Mouse (Mus musculus) hindbrain, embryonic 13.5 days (tissue): ENCODE results near the gene Syngr1. TPM values are rescaled to one million over a fixed set of nuclear protein-coding genes. Genes with fewer than 3 reads are reported as not detected.
A peak's percentile ranks its signal among the peaks of the same experiment; 100 is the strongest.

Experiments
- ATAC-seq: fragments of 200-750 bp; cut with Nextera tagmentation; 2 replicates; pipeline ENCODE4 v1.8.0; 2017; ENCODE audit warnings: moderate TSS enrichment; ENCODE audit not compliant: low FRiP score
- H3K27ac ChIP-seq: fragments of 300-500 bp; sonication (generic); 2 replicates; pipeline ENCODE4 v1.5.1; 2015; ENCODE audit warnings: inconsistent platforms, mild to moderate bottlenecking, moderate library complexity
- H3K27me3 ChIP-seq: fragments of 300-500 bp; sonication (generic); 2 replicates; pipeline ENCODE4 v1.6.1; 2015; ENCODE audit warnings: mild to moderate bottlenecking, inconsistent platforms
- H3K36me3 ChIP-seq: fragments of 300-500 bp; sonication (generic); 2 replicates; pipeline ENCODE4 v1.6.1; 2015; ENCODE audit warnings: mild to moderate bottlenecking, inconsistent platforms
- H3K4me1 ChIP-seq: fragments of 300-500 bp; sonication (generic); replicated peaks from 2 replicates; pipeline ENCODE4 v1.6.1; 2015; ENCODE audit warnings: inconsistent platforms
- H3K4me2 ChIP-seq: fragments of 300-500 bp; sonication (generic); 2 replicates; pipeline ENCODE4 v1.6.1; 2015; ENCODE audit warnings: inconsistent platforms, mild to moderate bottlenecking, moderate library complexity
- H3K4me3 ChIP-seq: fragments of 300-500 bp; sonication (generic); 2 replicates; pipeline ENCODE4 v1.5.1; 2015; ENCODE audit warnings: mild to moderate bottlenecking, inconsistent platforms
- H3K9ac ChIP-seq: fragments of 300-500 bp; sonication (generic); 2 replicates; pipeline ENCODE4 v1.6.1; 2015; ENCODE audit warnings: mild to moderate bottlenecking, inconsistent platforms
- H3K9me3 ChIP-seq: fragments of 300-500 bp; sonication (generic); 2 replicates; pipeline ENCODE4 v1.6.1; 2016; ENCODE audit warnings: inconsistent platforms
- WGBS: fragments of 180-500 bp; shearing (Covaris S2); methylation state at CpG from one replicate; pipeline ENCODE4 v1.1.7; 2015; 5-methylcytosine and 5-hydroxymethylcytosine counted together
- polyA plus RNA-seq: library from polyadenylated mRNA; unstranded; fragments of >200 nt; fragmentation: Nextera tagmentation; extraction: Ambion mirVana; gene quantifications from 2 replicates; pipeline ENCODE4 v1.2.1, GENCODE M21; 2015

The Syngr1 gene
- polyA plus RNA-seq, 1 experiment from 2014 or later: 28.3 TPM

DNA sequence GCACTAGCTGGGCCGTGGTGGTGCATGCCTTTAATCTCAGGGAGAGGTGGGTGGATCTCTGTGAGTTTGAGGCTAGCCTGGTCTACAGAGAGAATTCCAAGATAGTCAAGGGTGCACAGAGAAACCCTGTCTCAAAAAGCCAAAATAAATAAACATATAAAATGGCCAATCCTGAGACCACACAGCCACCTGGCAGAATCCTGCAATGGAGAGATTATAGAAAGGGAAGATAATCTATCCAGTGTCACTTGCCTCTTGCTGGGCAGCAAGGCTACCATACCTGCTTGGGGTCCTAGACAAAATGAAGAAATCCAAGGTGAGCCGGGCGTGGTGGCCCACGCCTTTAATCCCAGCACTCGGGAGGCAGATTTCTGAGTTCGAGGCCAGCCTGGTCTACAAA, 38.8 kb downstream of the Syngr1 start:
- Histone ChIP-seq H3K9me3 (no peaks in the 10 kb centered on the region), H3K4me3 (no peak overlapping the region), H3K36me3 (no peaks in the 10 kb centered on the region), H3K4me2 (no peak overlapping the region), H3K27me3 (0 out of 2 replicates have a peak, but pooled peaks cover 6% of the 10 kb centered on the region), H3K9ac (no peak overlapping the region), H3K4me1 (peaks cover 17% of the 10 kb centered on the region), H3K27ac (no peak overlapping the region)
- WGBS: 94% methylated on average over 6 of the region's 6 CpGs
- no peak for ATAC-seq

DNA sequence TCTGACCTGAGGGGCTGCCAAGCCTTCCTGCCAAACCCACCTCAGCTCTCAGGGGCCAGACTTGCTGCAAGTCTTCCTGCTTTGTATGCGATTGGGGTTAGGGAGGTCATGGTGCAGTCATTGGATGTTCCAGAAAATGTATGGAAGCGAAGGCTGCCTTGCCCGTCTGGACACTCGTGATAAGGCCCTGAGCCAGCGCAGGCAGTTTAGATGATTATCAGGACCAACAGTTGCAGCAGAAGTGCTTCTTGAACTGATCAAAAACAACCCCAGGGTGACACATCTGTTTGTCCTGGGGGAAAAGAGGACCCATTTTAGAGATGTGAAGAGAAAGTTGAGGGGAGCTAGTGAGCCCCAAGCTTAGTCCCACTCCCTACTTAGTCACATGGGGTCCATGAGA, 39.6 kb downstream of the Syngr1 start:
- WGBS: 91% methylated on average over 5 of the region's 5 CpGs
- no peak overlapping the region for H3K4me3 ChIP-seq
- H3K27ac ChIP-seq: no peak overlapping the region
- no peaks in the 10 kb centered on the region for H3K9me3 ChIP-seq
- no peaks in the 10 kb centered on the region for H3K36me3 ChIP-seq
- peaks cover 20% of the 10 kb centered on the region for H3K4me1 ChIP-seq
- no peak for ATAC-seq
- H3K9ac ChIP-seq: no peak overlapping the region
- 0 out of 2 replicates have a peak, but pooled peaks cover 6% of the 10 kb centered on the region for H3K27me3 ChIP-seq
- no peak overlapping the region for H3K4me2 ChIP-seq

DNA sequence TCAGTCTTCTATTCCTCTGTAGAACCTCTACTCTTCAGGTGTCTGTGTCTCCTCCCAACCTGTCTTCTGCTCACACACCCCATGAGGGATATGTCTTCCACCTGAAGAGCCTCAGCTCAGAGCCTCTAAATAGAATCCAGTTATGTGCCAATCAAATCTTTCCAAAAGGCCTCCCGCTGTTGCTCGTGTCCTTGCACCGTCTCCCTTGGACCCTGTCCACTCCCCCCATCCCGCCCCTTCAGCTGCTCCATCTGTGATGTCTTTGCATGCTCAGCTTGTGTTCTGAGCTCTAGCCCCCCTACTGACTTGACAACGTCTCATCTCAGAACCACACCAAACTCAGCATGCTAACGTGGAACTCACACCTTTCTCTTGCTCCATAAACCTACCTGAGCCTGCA, 40.3 kb downstream of the Syngr1 start:
- WGBS: 70% methylated on average over 6 of the region's 6 CpGs
- Histone ChIP-seq H3K4me2 (no peak overlapping the region), H3K9me3 (no peaks in the 10 kb centered on the region), H3K4me3 (no peak overlapping the region), H3K27ac (no peak overlapping the region), H3K27me3 (0 out of 2 replicates have a peak, but pooled peaks cover 6% of the 10 kb centered on the region), H3K9ac (no peak overlapping the region), H3K36me3 (peaks cover under 1% of the 10 kb centered on the region; the same call in 1 of the 2 replicates), H3K4me1 (peaks cover 20% of the 10 kb centered on the region)
- ATAC-seq: no peak

DNA sequence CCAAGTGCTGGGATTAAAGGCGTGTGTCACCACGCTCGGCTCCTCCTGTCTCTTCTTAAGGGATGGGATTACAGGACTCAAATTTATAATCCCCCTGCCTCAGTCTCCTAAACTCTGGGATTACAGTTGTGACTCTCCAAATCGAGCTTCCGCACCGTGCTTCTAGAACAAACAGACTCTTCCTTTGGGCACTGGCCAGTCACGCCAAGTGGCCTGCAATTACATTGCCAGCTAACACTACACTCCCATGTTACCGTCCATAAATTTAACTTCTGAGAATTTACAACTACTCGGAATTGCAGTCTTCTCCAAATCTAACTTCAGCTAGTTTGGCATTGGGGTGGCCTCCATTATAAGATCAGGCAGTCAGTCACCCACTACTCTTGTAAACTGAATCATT, 41.3 kb downstream of the Syngr1 start:
- 84% methylated on average over 9 of the region's 9 CpGs for WGBS
- 0 out of 2 replicates have a peak, but pooled peaks cover 6% of the 10 kb centered on the region for H3K27me3 ChIP-seq
- H3K27ac ChIP-seq: peak overlapping the region; percentile 99; the same call in 1 of the 2 replicates
- no peak for ATAC-seq
- H3K36me3 ChIP-seq: peaks cover 4% of the 10 kb centered on the region; the same call in 1 of the 2 replicates
- H3K9ac ChIP-seq: no peak overlapping the region
- no peaks in the 10 kb centered on the region for H3K9me3 ChIP-seq
- peak overlapping the region; percentile 81 for H3K4me2 ChIP-seq
- peaks cover 23% of the 10 kb centered on the region for H3K4me1 ChIP-seq
- H3K4me3 ChIP-seq: peak overlapping the region; percentile 67

DNA sequence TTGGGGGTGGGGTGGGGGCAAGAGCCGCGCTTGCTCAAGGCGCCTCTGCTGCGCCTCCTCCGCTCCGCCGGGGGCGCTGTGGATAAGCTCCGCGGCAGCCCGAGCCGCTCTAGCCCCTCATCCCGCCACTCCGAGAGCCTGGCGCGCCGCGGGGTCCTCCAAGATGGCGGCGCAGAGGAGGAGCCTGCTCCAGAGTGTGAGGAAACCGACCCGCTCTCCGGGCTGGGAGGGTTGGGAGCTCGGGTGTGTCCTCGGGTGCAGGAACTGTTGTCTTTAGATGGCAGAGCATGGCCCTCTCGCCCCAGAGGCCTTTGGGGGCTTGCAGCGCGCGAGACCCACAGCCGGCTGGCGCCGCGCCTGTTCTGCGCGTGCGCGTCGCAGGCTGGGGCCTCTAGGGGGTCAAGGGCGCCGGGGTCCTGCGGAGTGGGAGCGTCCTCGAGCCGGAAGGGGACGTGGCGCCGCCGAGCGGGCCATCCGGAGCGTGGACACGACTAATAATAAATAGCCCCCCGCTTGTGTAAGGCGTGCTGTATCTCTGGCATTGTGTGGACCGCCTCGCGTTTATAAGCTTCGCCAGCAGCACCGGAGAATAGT, 42.0 kb downstream of the Syngr1 start, which contains the start of gene Tab1:
Tab1 (plus strand) TSS at position 135 of the 594 bp plus-strand sequence.
- H3K27ac ChIP-seq: peak within 1 kb of the TSS; percentile 99
- H3K9me3 ChIP-seq: no peaks in the 10 kb centered on the region
- peaks cover 4% of the 10 kb centered on the region; the same call in 1 of the 2 replicates for H3K36me3 ChIP-seq
- peak within 1 kb of the TSS; percentile 81 for H3K4me2 ChIP-seq
- peaks cover 29% of the 10 kb centered on the region for H3K4me1 ChIP-seq
- peak; percentile 94 for ATAC-seq
- 0 out of 2 replicates have a peak, but pooled peaks cover 6% of the 10 kb centered on the region for H3K27me3 ChIP-seq
- WGBS: under 1% methylated on average over 54 of the region's 59 CpGs
- H3K4me3 ChIP-seq: peak within 1 kb of the TSS; percentile 67
- peak within 1 kb of the TSS; percentile 85 for H3K9ac ChIP-seq

DNA sequence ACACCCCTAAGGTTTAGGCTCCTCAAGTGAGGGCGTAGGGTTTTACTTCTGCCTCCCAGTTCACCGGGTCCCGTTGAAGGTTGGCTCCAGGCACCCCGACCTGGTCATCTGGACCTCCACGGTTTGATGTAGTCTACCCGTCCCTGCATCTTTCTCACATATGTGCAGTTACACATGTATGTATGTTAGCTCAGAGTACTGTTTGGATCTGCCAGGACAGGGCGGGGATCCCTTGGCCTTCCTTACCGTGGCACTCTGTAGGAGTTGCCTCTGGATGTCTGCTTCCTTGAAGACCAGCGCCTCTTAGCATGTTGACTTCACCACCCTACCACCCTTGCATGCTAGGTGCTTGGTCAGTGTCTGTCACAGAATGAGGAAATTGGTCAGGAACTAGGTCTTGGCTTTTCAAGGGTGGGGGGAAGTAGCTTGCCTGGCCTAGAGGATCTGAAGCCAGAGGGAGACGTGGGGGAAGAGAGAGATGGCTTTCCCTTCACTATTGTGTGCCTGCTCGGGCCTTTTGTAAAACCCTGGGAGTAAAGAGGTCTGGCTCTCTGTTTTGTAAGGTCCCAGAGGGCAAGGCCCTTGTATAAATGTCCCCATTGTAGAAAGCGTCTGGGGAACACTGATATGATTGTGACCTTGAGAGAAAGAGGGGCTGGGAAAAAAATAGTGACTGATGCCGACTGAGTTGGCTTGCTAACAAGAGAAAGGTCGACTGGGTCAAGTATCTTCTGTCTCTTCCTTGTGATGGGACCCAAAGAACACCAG, 42.7 kb downstream of the Syngr1 start:
- 12% methylated on average over 14 of the region's 14 CpGs for WGBS
- 0 out of 2 replicates have a peak, but pooled peaks cover 6% of the 10 kb centered on the region for H3K27me3 ChIP-seq
- peak; percentile 38; the same call in 1 of the 2 replicates for ATAC-seq

DNA sequence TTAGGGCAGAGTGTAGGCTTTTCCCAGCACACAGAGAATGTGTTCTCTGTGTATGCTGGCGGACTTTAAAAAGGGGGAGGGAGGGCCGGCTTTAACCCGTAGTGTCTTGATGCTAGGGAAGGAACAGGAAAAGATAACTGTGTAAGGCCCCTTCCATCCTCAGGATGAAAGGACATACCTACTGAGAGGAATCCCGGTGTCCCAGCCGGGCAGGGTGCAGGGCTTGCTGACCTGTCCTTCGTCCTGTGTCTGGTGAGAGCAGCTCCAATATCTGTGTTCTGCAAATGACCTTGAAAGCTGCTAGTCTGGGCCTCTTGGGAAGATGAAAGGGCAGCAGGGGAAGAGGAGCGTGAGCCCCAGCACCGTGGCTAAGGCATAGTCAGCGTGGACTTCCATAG, 43.3 kb downstream of the Syngr1 start:
- Histone ChIP-seq H3K27me3 (0 out of 2 replicates have a peak, but pooled peaks cover 6% of the 10 kb centered on the region), H3K4me1 (peaks cover 38% of the 10 kb centered on the region), H3K4me2 (peak overlapping the region; percentile 81), H3K9ac (peak overlapping the region; percentile 85), H3K36me3 (peaks cover 4% of the 10 kb centered on the region; the same call in 1 of the 2 replicates), H3K27ac (peak overlapping the region; percentile 99), H3K9me3 (no peaks in the 10 kb centered on the region), H3K4me3 (peak overlapping the region; percentile 67)
- no peak for ATAC-seq
- WGBS: 49% methylated on average over 9 of the region's 9 CpGs

More for the DNA sequence above, 42.7 kb downstream of the Syngr1 start:
- peaks cover 4% of the 10 kb centered on the region; the same call in 1 of the 2 replicates for H3K36me3 ChIP-seq
- peaks cover 36% of the 10 kb centered on the region for H3K4me1 ChIP-seq
- peak overlapping the region; percentile 81 for H3K4me2 ChIP-seq
- peak overlapping the region; percentile 99 for H3K27ac ChIP-seq
- H3K9me3 ChIP-seq: no peaks in the 10 kb centered on the region
- H3K4me3 ChIP-seq: peak overlapping the region; percentile 67
- peak overlapping the region; percentile 85 for H3K9ac ChIP-seq

DNA sequence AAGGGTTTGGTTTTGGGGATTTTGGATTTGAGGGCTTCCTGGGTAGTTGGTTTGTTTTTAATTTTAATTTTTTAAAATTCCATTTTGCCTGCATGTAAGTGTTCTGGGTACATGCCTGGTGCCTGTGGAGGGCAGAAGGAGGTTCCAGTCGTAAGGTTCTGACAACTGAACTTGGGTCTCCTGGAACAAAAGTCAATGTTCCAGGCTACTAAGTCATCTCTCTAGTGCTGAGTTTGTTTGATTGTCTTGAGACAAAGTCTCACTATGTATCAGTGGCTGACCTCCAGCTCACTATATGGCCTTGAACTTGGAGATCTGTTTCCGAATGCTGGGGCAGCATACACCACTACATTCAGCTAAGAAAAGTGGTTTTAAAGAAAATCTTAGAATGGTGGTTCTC, 44.4 kb downstream of the Syngr1 start:
- Histone ChIP-seq H3K4me1 (peaks cover 38% of the 10 kb centered on the region), H3K9ac (no peak overlapping the region), H3K36me3 (peaks cover 8% of the 10 kb centered on the region), H3K27me3 (0 out of 2 replicates have a peak, but pooled peaks cover 5% of the 10 kb centered on the region), H3K9me3 (no peaks in the 10 kb centered on the region), H3K4me3 (no peak overlapping the region), H3K4me2 (no peak overlapping the region), H3K27ac (no peak overlapping the region)
- 88% methylated on average over 2 of the region's 2 CpGs for WGBS
- no peak for ATAC-seq

DNA sequence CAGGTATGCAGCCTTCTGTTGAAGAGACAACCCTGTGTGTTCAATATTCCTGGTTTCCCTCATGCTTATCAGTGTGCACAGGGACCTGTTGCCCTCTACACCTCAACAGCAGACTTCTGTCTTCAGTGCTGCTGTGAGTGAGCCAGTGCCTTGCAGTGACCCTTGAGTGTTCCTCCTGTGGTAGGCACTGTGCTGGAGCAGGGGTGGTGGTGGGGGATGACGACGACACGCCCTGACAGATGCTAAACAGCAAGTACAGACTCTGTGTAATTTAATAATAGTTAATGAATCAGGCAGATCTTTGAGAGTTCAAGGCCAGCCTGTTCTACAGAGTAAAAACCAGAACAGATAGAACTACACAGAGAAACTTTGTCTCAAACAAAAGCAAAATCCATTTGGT, 45.5 kb downstream of the Syngr1 start:
- 97% methylated on average over 3 of the region's 3 CpGs for WGBS
- H3K27ac ChIP-seq: no peak overlapping the region
- no peak overlapping the region for H3K4me3 ChIP-seq
- no peaks in the 10 kb centered on the region for H3K27me3 ChIP-seq
- H3K36me3 ChIP-seq: peaks cover 19% of the 10 kb centered on the region
- no peak overlapping the region for H3K4me2 ChIP-seq
- ATAC-seq: no peak
- no peak overlapping the region for H3K9ac ChIP-seq
- no peaks in the 10 kb centered on the region for H3K9me3 ChIP-seq
- peaks cover 38% of the 10 kb centered on the region for H3K4me1 ChIP-seq

DNA sequence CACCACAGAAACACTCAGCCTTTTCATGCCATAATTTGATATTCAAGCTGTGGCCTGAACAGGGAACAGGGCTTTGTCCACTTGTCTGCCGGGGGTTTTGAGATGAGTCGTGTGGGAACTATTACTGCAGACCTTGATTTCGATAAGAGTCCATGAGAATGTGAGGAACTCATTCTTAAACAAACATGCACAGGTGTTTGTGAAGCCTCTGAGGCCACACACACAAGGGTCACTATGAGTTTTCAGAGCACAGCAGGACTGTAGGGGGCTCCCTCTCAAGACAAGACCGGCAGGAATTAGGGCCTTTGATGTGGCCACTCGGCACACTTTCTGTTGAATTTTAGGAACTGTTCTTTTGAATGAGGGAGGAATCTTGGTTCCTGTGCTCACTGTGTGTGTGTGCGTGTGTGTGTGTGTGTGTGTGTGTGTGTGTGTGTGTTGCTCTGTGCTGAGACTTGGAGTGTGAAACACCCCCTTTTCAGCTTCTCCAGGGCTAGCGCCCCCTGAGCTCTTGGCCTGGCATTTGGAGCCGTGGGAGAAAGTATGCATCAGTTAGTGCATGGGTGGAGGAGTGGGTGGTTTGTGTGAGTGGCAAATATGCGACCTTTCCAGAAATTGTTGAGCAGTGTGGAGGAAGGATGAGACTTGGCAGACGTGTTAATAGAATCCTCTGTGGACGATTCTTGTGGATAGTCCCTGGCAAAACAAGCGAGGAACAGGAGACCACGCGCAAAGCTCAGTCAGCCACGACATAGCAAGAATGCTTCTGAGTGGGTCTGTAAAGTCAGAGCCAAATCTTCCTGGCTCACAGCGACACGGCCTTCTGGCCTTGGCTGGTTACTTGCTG, 47.0 kb downstream of the Syngr1 start:
- 0 out of 2 replicates have a peak overlapping the region, but pooled peaks have one; percentile 24 for H3K9ac ChIP-seq
- 68% methylated on average over 17 of the region's 17 CpGs for WGBS
- 0 out of 2 replicates have a peak overlapping the region, but pooled peaks have one; percentile 3 for H3K27ac ChIP-seq
- ATAC-seq: no peak
- H3K4me3 ChIP-seq: no peak overlapping the region
- H3K27me3 ChIP-seq: no peaks in the 10 kb centered on the region
- H3K36me3 ChIP-seq: peaks cover 27% of the 10 kb centered on the region
- no peaks in the 10 kb centered on the region for H3K9me3 ChIP-seq
- peaks cover 35% of the 10 kb centered on the region for H3K4me1 ChIP-seq
- no peak overlapping the region for H3K4me2 ChIP-seq

DNA sequence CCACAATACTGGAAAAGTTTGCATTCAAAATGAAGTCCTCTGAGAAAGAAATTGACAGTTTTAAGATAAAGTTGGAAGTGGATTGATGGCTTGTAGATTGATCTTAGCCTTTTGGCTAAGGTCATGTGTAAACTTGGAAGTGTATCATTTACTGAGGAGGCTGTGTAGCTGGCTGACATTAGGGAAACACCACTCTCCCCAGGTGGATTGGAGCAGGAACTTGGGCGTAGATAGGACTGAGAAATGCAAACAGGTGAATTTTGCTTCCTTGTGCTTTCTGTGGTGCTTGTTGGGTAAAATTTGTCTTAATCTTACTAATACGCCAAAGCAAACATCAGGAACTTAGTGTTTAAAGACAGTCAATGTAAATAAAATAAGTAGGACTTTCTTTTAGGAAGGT, 49.2 kb downstream of the Syngr1 start:
- WGBS: 97% methylated on average over 2 of the region's 2 CpGs
- H3K4me2 ChIP-seq: no peak overlapping the region
- H3K9me3 ChIP-seq: no peaks in the 10 kb centered on the region
- no peak overlapping the region for H3K27ac ChIP-seq
- ATAC-seq: no peak
- no peak overlapping the region for H3K4me3 ChIP-seq
- H3K27me3 ChIP-seq: no peaks in the 10 kb centered on the region
- H3K9ac ChIP-seq: no peak overlapping the region
- peaks cover 18% of the 10 kb centered on the region for H3K4me1 ChIP-seq
- peaks cover 33% of the 10 kb centered on the region for H3K36me3 ChIP-seq
